ENCODE assay signal across 21 mouse cellular contexts in the genomic region with DNA sequence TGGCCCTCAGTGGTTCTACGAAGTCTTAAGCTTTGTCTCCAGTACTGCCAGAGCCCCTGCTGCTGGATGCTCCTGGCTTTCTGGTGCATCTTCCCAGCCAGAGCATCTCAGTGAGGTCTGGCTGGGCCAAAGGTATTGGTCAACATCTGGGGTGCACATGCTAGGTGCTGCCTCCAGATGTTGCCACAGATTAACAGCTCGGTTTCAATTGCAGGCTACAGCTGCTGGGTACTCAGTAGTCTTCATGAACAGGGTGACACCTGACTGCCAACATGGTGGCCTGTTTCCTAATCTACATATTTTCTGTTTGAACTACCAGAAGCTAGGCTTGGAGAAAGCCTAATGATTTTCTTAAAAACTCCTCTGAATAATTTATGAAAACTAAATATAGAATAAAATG.
"Had no signal": no experiment of that assay in that cellular context is flagged by ENCODE, and none has a peak within 500 bp of the region (broad histone marks: within the 10 kb centered on the region; RNA-seq: fewer than 3 reads in every experiment).

No protein-coding gene starts in this region.

- H3K9me3 ChIP-seq: limb, embryonic 12.5 days; limb, embryonic 15.5 days; neural tube, embryonic 12.5 days; neural tube, embryonic 15.5 days had no signal

- H3K9ac ChIP-seq: limb, embryonic 12.5 days; limb, embryonic 15.5 days; neural tube, embryonic 12.5 days; neural tube, embryonic 15.5 days had no signal

- H3K4me2 ChIP-seq: limb, embryonic 12.5 days; limb, embryonic 15.5 days; midbrain, embryonic 11.5 days; neural tube, embryonic 12.5 days; neural tube, embryonic 15.5 days had no signal

- H3K4me1 ChIP-seq: limb, embryonic 12.5 days; neural tube, embryonic 12.5 days; neural tube, embryonic 15.5 days had no signal

- H3K27me3 ChIP-seq: limb, embryonic 12.5 days; limb, embryonic 15.5 days; neural tube, embryonic 12.5 days; neural tube, embryonic 15.5 days had no signal

- DNase-seq: kidney, adult 11 months; kidney, adult 9 months; kidney, postnatal 14 days; kidney, postnatal 4 days; left cerebral cortex, postnatal 4 days; lung, adult 2 months; lung, postnatal 14 days; lung, postnatal 4 days; midbrain, embryonic 14.5 days; right cerebral cortex, adult 18-20 months; right cerebral cortex, postnatal 14 days; right cerebral cortex, postnatal 4 days; thymus, adult 2 months; thymus, postnatal 14 days; thymus, postnatal 4 days had no signal

- H3K4me3 ChIP-seq: limb, embryonic 12.5 days; limb, embryonic 15.5 days; neural tube, embryonic 12.5 days; neural tube, embryonic 15.5 days had no signal

- H3K27ac ChIP-seq: limb, embryonic 12.5 days; limb, embryonic 15.5 days; neural tube, embryonic 12.5 days; neural tube, embryonic 15.5 days; stomach, postnatal 0 days had no signal

- H3K36me3 ChIP-seq: neural tube, embryonic 12.5 days; neural tube, embryonic 15.5 days had no signal
